Mouse (Mus musculus): ENCODE measurements around the gene Fgfr2.

The Fgfr2 gene

DNA sequence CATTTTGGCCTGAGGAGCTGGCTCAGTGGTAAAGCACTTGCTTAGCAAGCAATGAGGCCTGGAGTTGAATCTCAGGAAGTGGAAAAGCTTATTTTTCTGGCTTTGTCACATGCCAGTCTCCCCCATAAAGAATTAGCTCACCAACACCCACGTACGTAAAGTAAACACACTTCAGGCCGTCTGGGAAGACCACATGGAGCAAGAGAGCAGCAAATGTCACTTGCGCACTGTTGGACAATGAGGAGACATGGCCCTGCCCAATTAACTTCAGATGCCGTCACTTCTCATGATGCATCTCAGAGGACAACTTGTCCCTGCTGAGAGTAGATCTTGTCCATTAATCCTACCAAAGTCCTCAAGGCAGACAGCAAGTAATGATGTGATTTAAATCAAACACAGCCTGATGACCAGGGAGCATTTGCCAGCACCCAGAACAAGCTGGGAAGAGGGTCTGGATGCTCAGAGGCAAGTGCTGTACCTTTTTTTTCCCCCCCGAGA lies 774.0 kb downstream of the Fgfr2 start:
- no peak for DNase-seq

DNA sequence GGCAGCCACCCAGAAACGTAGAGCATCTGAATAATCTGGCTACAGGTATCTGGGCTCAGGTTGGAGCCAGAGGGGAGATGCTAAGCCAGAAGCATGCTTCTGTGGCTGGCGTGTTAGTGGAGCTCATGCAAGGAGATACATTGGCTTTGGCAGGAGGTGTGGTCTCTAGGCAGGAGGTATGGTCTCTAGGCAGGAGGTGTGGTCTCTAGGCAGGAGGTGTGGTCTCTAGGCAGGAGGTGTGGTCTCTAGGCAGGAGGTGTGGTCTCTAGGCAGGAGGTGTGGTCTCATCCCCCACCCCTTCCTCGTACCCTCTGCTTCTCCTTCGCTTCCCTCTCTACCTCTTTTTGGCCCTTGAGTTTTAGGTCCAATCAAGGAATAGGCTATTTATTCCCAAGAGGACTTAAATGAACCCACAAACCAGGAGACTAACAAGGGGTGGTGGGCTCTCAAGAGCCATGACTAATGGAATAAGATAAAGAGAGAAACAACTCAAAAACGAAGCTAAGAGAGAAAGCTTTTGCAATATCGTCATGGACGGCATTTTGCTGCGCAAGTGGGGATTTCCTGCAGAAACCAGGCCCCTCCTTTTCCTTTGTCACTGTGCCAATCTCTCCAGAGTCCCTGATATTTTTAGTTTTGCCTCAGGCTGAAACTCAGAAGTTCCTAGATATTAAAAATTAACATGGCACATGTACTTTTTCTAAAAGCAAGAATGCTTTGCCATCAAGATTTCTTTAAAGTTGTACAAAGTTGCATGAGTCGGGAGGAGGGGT lies 775.7 kb downstream of the Fgfr2 start:
- no peak for DNase-seq

DNA sequence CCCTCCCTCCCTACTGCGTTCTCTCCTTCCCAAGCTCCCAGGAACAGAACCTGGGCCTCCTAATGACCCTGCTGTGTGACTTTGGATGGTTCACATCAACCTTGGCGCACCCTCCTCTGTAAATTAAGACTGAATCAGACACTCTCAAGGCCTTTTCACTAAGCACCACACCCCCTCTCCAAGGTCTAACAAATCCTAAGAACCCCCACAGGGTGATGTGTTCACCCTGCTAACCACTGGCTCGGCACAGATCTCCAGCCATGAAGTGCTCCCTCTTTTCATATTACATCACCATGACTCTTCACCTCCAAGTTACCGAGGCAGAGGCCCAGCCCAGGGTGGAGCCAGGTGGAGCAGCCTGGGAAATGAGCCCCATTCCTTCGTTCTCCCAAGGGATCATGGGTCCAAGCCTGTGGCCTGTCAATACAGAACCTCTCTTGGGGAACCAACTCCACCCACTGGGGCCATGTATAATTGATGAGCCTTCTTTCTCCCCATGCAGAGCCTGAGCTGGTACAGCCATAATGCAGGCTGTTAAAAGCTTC lies 777.6 kb downstream of the Fgfr2 start:
- DNase-seq: no peak

DNA sequence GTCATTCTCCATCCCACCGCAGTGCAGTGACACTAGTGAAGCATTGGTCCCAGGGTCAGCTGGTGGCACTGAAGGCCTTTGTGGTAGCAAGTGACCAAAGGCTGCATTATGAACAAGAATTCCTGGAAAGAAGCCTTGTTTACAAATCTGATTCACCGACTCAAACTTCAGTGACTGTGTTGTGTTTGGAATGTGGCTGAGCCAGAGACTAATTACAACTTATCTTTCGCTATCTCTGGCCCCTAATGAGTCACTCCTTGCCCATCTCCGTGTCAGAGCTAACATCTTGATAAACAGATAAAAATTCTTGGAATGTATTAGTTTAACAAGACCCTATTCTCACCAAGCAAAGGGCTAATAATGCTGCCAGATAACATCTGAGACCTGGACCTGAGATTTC lies 778.5 kb downstream of the Fgfr2 start:
- no peak for DNase-seq

DNA sequence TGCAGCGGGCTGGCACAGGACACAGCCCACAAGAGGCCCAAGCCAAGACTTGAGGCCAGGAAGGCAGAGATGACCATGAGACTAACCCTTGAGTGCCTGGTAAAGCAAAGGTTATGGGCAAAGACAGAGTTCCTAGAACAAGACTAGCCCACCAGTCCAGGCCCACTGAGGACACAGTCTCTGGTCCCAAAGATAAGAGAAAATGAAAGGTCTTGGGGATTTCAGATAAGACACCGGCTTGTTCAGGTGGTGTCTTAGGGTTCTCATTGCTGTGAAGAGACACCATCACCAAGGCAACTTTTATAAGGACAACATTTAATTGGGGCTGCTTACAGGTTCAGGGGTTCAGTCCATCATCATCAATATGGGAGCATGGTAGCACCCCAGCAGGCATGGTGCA lies 779.2 kb downstream of the Fgfr2 start:
- no peak for DNase-seq

- no peak for DNase-seq
Measured at GRCm38 (mm10) chr7:132343146-132343545, 780.0 kb downstream of the Fgfr2 start.

DNA sequence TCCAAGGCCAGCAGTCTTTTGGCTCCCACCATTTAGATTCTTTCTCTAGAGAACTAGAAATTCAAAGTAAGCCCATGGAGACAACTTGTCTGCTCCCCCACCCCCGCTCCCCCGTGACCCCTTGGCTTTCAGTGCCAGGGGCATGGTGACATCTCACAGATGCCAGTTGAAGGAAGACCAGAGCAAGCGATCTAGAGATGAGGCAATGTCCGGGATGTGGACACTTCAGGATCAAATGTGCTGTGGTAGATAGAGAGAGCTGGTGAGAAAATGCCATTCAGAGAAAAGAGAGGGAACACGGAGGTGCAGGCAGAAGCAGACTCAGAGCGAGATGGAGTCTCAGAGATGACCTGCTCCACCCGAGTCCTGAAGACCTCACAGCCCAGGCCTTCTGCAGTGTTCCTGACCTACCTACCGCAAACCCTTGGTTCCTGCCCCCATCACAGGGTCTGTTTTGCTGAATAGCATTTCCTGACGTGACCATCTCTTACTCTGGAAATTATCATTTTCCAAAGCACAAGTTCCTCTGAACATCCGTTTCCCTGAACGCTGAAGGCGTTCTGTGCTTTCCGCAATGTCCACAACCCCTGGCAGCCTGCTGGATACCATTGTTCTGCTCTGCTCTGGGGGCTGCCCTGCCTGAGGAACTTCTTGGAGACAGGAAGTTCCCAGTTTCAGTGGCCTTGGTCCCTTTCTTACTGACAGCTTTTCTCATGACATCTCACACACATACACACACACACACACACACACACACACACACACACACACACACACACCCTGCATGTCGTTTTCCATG lies 783.9 kb downstream of the Fgfr2 start:
- no peak for DNase-seq

- no peak for DNase-seq
Measured at GRCm38 (mm10) chr7:132338350-132338749, 784.8 kb downstream of the Fgfr2 start.

GRCm38 (mm10) chr7:132337268-132337917 lies 785.8 kb downstream of the Fgfr2 start:
- DNase-seq: no peak

DNA sequence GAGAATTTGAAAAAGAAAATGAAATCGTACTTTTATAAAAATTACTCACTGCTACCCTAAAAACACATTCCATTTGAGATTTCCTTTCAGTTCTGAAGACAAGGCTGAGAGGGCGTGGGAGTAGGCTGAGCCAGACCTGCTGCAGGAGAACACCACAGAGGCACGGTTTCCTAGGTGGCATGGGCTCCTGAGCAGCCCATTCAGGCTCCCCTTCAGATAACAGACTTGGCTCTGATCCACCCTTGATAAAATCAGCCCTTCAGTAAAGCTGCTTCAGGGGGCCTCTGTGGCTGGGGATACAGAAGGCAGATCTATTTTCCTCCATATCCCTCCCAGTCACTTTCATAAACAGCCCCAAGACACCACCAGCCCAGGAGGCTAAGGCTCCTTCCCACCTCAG lies 786.4 kb downstream of the Fgfr2 start:
- no peak for DNase-seq

GRCm38 (mm10) chr7:132335367-132335766 lies 787.8 kb downstream of the Fgfr2 start:
- no peak for DNase-seq

DNA sequence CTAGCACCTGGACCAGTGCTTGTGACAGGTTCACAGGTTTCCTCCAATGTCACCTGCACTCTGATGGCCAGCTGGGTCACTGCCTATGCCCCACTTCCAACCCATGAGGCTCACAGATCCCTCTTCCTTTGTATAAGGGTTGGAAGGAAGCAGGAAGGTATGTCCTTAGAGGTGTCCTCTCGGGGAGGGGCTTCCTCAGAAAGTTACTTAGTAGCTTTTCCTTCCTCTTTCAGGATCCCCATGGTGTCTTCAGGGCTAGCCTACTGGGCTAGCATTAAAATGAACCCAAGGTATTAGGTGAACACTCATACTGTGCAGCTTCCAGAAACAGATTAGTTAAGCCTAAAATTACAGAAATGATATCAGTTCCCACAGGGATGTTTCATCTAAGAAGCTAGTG lies 790.1 kb downstream of the Fgfr2 start:
- DNase-seq: no peak

- DNase-seq: no peak
Measured at GRCm38 (mm10) chr7:132332176-132332575, 791.0 kb downstream of the Fgfr2 start.

- DNase-seq: no peak
Measured at GRCm38 (mm10) chr7:132330179-132330578, 793.0 kb downstream of the Fgfr2 start.

GRCm38 (mm10) chr7:132328648-132329047 lies 794.5 kb downstream of the Fgfr2 start:
- DNase-seq: no peak

DNA sequence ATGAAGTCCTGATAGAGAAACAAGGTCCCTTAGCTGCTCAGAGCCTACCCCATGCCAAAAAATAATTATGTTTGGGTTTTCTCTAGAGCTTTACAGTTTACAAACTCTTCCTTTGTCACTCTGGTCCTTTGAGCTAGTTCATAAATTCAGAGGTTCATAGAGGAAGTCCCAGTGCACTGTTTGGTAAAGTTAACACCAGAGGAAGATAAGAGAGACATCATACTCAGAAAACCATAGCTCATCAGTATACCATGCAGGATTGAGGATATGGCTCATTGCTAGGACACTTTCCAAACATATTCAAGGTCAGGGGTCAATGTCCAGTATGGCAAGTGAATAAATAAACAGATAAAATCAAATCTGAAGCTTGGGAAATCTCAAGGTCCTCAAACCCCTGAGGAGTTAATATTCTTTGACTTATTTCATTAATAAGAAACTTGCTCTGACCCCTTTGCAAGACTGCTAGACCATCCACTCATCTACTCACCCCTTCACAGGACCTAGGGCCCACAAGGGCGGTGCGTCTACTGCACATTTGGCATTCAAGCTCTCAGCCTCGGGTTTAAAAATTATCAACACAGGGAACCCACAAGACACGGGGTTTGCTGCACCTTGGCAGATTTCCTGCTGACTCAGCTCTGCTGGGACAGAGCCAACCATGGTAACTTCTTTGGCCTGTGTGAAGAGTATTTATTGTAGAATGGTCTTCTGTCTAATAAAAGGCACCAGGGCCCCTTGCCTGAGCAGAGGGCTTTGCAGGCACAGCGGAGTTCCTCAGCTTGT lies 797.4 kb downstream of the Fgfr2 start:
- DNase-seq: peak; percentile 54

DNA sequence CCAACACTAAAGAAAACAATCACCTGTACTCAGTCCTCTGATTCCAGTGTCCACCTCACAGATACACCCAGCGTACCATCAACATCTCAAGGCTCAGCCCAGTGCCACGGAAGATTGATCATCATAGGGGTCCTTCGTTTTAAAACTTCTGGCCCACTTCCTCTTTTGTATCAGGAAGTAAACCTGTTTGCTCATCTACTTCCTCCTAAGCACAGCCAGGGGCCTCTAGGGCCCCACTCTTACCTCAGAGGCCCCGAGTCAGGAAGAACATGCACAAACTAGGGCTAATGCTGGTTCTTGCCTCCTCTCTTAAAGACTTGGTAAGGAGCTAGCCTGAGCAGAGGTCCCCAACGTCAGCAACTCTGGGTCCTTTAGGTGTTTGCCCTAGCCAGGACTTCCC lies 799.7 kb downstream of the Fgfr2 start:
- no peak for DNase-seq

- no peak for DNase-seq
Measured at GRCm38 (mm10) chr7:132321392-132321958, 801.7 kb downstream of the Fgfr2 start.

- DNase-seq: peak; percentile 34
Measured at GRCm38 (mm10) chr7:132317036-132317541, 806.1 kb downstream of the Fgfr2 start, which contains the start of gene Chst15. Gene Chst15 (minus strand): TSS chr7:132317228.

DNA sequence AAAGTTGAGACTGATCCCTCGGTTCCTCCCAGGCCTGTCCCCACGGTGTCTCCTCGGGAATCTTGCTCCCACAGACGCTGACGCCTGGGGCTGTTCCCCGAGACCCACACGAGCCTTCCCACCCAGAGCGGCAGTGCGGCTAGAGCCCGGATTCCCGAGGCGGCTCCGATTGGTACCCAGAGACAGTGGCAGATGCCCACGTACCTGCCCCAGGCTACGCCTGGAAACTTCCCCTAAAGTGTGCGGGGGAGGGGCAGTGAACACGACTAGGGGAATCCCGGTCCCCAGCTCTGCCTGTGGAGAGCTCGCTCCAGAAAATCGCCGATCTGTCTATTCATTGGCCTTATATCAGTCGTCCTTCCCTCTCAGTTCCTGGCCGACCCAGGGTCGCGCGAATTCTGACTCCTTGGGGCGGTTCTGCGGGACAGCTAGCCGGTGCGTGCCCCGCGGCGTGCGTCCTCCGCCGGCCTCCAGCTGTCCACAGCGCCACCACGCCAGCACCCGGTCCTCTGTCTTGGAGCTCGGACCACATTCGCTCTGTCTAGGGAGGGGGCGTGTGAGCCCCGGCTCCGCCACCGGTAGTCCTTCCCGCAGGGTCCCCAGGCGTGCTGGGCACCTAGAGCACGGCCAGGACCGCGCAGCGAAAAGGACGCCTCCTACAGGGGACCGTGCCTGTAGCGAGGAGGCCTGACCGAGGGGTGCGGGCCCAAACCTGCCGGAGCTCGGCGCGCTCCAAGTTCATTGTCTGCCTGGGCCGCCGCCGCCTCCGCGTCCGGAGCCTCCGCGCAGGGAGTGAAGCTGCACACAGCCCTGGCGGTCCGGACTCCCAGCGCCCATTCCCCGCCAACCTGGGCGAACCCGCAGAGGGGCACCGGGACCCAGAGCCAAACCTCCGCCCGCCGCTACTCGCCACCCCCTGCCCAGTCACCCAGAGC lies 806.8 kb downstream of the Fgfr2 start:
- DNase-seq: peak; percentile 64

All from cerebellum, adult 11 months (tissue).